Mouse (Mus musculus) liver, embryonic 12.5 days (tissue): ENCODE measurements around the gene Rab3a. TPM values are rescaled to one million over a fixed set of nuclear protein-coding genes. Genes with fewer than 3 reads are reported as not detected.

Experiments used
- ATAC-seq: fragments of 200-750 bp; cut with Nextera tagmentation; 2 replicates; pipeline ENCODE4 v1.8.0; 2017; ENCODE audit warnings: moderate number of reproducible peaks, mild to moderate bottlenecking, moderate library complexity
- H3K27ac ChIP-seq: fragments of 300-500 bp; sonication (generic); 2 replicates; pipeline ENCODE4 v1.5.1; 2016; ENCODE audit warnings: mild to moderate bottlenecking
- H3K27me3 ChIP-seq: fragments of 300-500 bp; sonication (generic); replicated peaks from 2 replicates; pipeline ENCODE4 v1.6.1; 2016; ENCODE audit warnings: mild to moderate bottlenecking, moderate library complexity
- H3K36me3 ChIP-seq: fragments of 300-500 bp; sonication (generic); 2 replicates; pipeline ENCODE4 v1.6.1; 2016; ENCODE audit warnings: mild to moderate bottlenecking, moderate library complexity
- H3K4me1 ChIP-seq: fragments of 300-500 bp; sonication (generic); 2 replicates; pipeline ENCODE4 v1.6.1; 2016
- H3K4me2 ChIP-seq: fragments of 300-500 bp; sonication (generic); 2 replicates; pipeline ENCODE4 v1.6.1; 2016; ENCODE audit warnings: mild to moderate bottlenecking, moderate library complexity
- H3K4me3 ChIP-seq: fragments of 300-500 bp; sonication (generic); 2 replicates; pipeline ENCODE4 v1.5.1; 2016; ENCODE audit warnings: mild to moderate bottlenecking, moderate library complexity
- H3K9ac ChIP-seq: fragments of 300-500 bp; sonication (generic); 2 replicates; pipeline ENCODE4 v1.6.1; 2016; ENCODE audit warnings: mild to moderate bottlenecking, moderate library complexity
- H3K9me3 ChIP-seq: fragments of 300-500 bp; sonication (generic); replicated peaks from 2 replicates; pipeline ENCODE4 v1.6.1; 2016; ENCODE audit warnings: mild to moderate bottlenecking, moderate library complexity
- WGBS: fragments of 180-500 bp; shearing (Covaris S2); methylation state at CpG from one replicate; pipeline ENCODE4 v1.1.7; 2016; ENCODE audit not compliant: insufficient replicate concordance; 5-methylcytosine and 5-hydroxymethylcytosine counted together
- polyA plus RNA-seq: library from polyadenylated mRNA; unstranded; fragments of >200 nt; fragmentation: Nextera tagmentation; extraction: Ambion mirVana; gene quantifications from 2 replicates; pipeline ENCODE4 v1.2.1, GENCODE M21; 2016

Gene Rab3a
- polyA plus RNA-seq, 1 experiment from 2014 or later = 3.9 TPM

GRCm38 (mm10) chr8:70742981-70743655, 11.4 kb upstream of the Rab3a start:
- Histone ChIP-seq H3K27ac (no peak overlapping the region), H3K9me3 (no peaks in the 10 kb centered on the region), H3K9ac (no peak overlapping the region), H3K27me3 (peaks cover 97% of the 10 kb centered on the region), H3K4me1 (peaks cover 13% of the 10 kb centered on the region), H3K4me3 (peak overlapping the region; percentile 26; the same call in 1 of the 2 replicates), H3K4me2 (peak overlapping the region; percentile 53), H3K36me3 (no peaks in the 10 kb centered on the region)
- 4% methylated on average over 38 of the region's 38 CpGs for WGBS
- ATAC-seq = peak; percentile 23; the same call in 1 of the 2 replicates

GRCm38 (mm10) chr8:70743656-70744590, 10.6 kb upstream of the Rab3a start:
- Histone ChIP-seq H3K4me1 (peaks cover 13% of the 10 kb centered on the region), H3K36me3 (no peaks in the 10 kb centered on the region), H3K4me2 (peak overlapping the region; percentile 53), H3K9ac (no peak overlapping the region), H3K27ac (no peak overlapping the region), H3K27me3 (peaks cover 98% of the 10 kb centered on the region), H3K9me3 (no peaks in the 10 kb centered on the region), H3K4me3 (peak overlapping the region; percentile 26; the same call in 1 of the 2 replicates)
- ATAC-seq = peak; percentile 20; the same call in 1 of the 2 replicates
- WGBS = 7% methylated on average over 48 of the region's 48 CpGs

GRCm38 (mm10) chr8:70744806-70745205, 9.7 kb upstream of the Rab3a start:
- Histone ChIP-seq H3K9me3 (no peaks in the 10 kb centered on the region), H3K4me2 (no peak overlapping the region), H3K36me3 (no peaks in the 10 kb centered on the region), H3K27ac (no peak overlapping the region), H3K9ac (no peak overlapping the region), H3K27me3 (peaks cover 100% of the 10 kb centered on the region), H3K4me3 (no peak overlapping the region), H3K4me1 (peaks cover 13% of the 10 kb centered on the region)
- ATAC-seq = no peak
- 28% methylated on average over 11 of the region's 11 CpGs for WGBS

- no peak overlapping the region for H3K4me2 ChIP-seq
- H3K4me1 ChIP-seq = peaks cover 13% of the 10 kb centered on the region
- H3K4me3 ChIP-seq = no peak overlapping the region
- H3K27ac ChIP-seq = no peak overlapping the region
- no peak overlapping the region for H3K9ac ChIP-seq
- 38% methylated on average over 19 of the region's 19 CpGs for WGBS
- H3K9me3 ChIP-seq = no peaks in the 10 kb centered on the region
- peaks cover 99% of the 10 kb centered on the region for H3K27me3 ChIP-seq
- no peak for ATAC-seq
- no peaks in the 10 kb centered on the region for H3K36me3 ChIP-seq
These were observed 8.7 kb upstream of the Rab3a start for GRCm38 (mm10) chr8:70745691-70746220.

- Histone ChIP-seq H3K4me3 (no peak overlapping the region), H3K9me3 (no peaks in the 10 kb centered on the region), H3K27ac (no peak overlapping the region), H3K27me3 (peaks cover 89% of the 10 kb centered on the region), H3K4me1 (peaks cover 13% of the 10 kb centered on the region), H3K4me2 (no peak overlapping the region), H3K9ac (no peak overlapping the region), H3K36me3 (no peaks in the 10 kb centered on the region)
- no peak for ATAC-seq
- WGBS = 63% methylated on average over 9 of the region's 9 CpGs
These were observed 7.8 kb upstream of the Rab3a start for GRCm38 (mm10) chr8:70746676-70747075.

GRCm38 (mm10) chr8:70747211-70747890, 7.1 kb upstream of the Rab3a start:
- Histone ChIP-seq H3K4me2 (no peak overlapping the region), H3K4me3 (no peak overlapping the region), H3K36me3 (no peaks in the 10 kb centered on the region), H3K4me1 (peaks cover 17% of the 10 kb centered on the region), H3K9ac (no peak overlapping the region), H3K9me3 (no peaks in the 10 kb centered on the region), H3K27me3 (peaks cover 83% of the 10 kb centered on the region), H3K27ac (no peak overlapping the region)
- 68% methylated on average over 18 of the region's 18 CpGs for WGBS
- ATAC-seq = no peak

- peaks cover 21% of the 10 kb centered on the region for H3K4me1 ChIP-seq
- no peaks in the 10 kb centered on the region for H3K9me3 ChIP-seq
- no peak overlapping the region for H3K9ac ChIP-seq
- no peak overlapping the region for H3K4me3 ChIP-seq
- H3K27ac ChIP-seq = no peak overlapping the region
- peaks cover 71% of the 10 kb centered on the region for H3K27me3 ChIP-seq
- H3K36me3 ChIP-seq = no peaks in the 10 kb centered on the region
- ATAC-seq = no peak
- H3K4me2 ChIP-seq = no peak overlapping the region
- 68% methylated on average over 23 of the region's 23 CpGs for WGBS
These were observed 6.0 kb upstream of the Rab3a start for GRCm38 (mm10) chr8:70748246-70749096.

GRCm38 (mm10) chr8:70749097-70749674, 5.3 kb upstream of the Rab3a start:
- H3K4me2 ChIP-seq = no peak overlapping the region
- H3K27me3 ChIP-seq = peaks cover 64% of the 10 kb centered on the region
- no peak overlapping the region for H3K9ac ChIP-seq
- H3K4me1 ChIP-seq = peaks cover 22% of the 10 kb centered on the region
- H3K36me3 ChIP-seq = no peaks in the 10 kb centered on the region
- H3K4me3 ChIP-seq = no peak overlapping the region
- ATAC-seq = no peak
- no peaks in the 10 kb centered on the region for H3K9me3 ChIP-seq
- 61% methylated on average over 19 of the region's 19 CpGs for WGBS
- no peak overlapping the region for H3K27ac ChIP-seq

GRCm38 (mm10) chr8:70750128-70750680, 4.3 kb upstream of the Rab3a start:
- no peak overlapping the region for H3K27ac ChIP-seq

GRCm38 (mm10) chr8:70752000-70752764, 2.3 kb upstream of the Rab3a start:
- no peaks in the 10 kb centered on the region for H3K9me3 ChIP-seq
- ATAC-seq = no peak
- peaks cover 12% of the 10 kb centered on the region for H3K36me3 ChIP-seq
- no peak overlapping the region for H3K4me2 ChIP-seq
- H3K27me3 ChIP-seq = peaks cover 34% of the 10 kb centered on the region
- WGBS = 23% methylated on average over 11 of the region's 11 CpGs
- no peak overlapping the region for H3K4me3 ChIP-seq
- H3K27ac ChIP-seq = peak overlapping the region; percentile 79
- no peak overlapping the region for H3K9ac ChIP-seq
- peaks cover 41% of the 10 kb centered on the region for H3K4me1 ChIP-seq

More at GRCm38 (mm10) chr8:70750128-70750680, 4.3 kb upstream of the Rab3a start:
- no peak for ATAC-seq
- Histone ChIP-seq H3K36me3 (no peaks in the 10 kb centered on the region), H3K4me1 (peaks cover 30% of the 10 kb centered on the region), H3K27me3 (peaks cover 54% of the 10 kb centered on the region), H3K4me2 (no peak overlapping the region), H3K4me3 (no peak overlapping the region), H3K9me3 (no peaks in the 10 kb centered on the region), H3K9ac (no peak overlapping the region)
- WGBS = 70% methylated on average over 13 of the region's 13 CpGs
